Mouse (Mus musculus): ENCODE measurements around the gene Adgrf1.

DNA sequence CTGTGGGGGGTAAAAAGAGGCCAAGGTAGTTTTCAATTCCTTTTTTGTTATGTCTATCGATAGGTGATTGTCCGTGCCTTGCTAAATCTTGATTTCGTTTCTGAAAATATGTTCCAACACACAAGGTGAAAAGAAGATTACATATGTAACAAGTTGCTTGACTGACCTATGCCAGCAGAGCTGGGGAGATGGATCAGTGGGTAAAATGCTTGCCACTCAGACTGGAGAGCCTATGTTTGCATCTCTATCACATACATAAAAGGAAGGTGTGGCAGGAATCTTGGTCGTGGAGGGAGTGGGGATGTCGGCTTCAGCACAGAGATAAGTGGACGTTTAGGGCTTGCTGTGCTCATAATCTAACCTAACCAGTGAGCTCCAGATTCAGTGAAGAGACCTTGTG, 93.8 kb downstream of the Adgrf1 start:
- TF ChIP-seq CTCF (IDR thresholded peaks at IDR 0.05; ENCODE audit: low read depth, low read length) (no peak), POLR2A (IDR thresholded peaks at IDR 0.05; ENCODE audit: borderline replicate concordance, low read depth, low read length) (no peak)
